Mouse (Mus musculus): ENCODE measurements around the gene Baiap2l1. TPM values are rescaled to one million over a fixed set of nuclear protein-coding genes. Genes with fewer than 3 reads are reported as not detected.

Gene Baiap2l1
- polyA plus RNA-seq, 1 experiment, result 0.38 TPM

DNA sequence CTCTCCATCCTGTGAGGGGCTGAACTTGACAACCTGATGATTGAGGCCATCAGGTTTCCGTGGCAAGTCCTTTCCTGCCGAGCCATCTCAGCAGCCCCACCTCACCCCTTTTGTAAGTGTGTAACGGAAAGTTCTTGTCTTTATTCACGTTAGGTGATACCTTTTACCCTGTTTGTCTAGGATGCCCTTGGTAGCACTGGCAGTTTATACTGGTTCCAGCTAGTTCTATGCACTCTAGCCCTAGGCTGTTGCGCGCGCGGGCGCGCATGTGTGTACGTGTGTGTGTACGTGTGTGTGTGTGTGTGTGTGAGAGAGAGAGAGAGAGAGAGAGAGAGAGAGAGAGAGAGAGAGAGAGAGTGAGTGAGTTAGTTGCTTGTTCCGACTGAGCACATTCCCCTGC, 94.4 kb downstream of the Baiap2l1 start:
- TF ChIP-seq POLR2A (IDR thresholded peaks at IDR 0.05; ENCODE audit: extremely low read depth, insufficient read depth, low read length) (no peak), CTCF (IDR thresholded peaks at IDR 0.05; ENCODE audit: extremely low read depth, insufficient read depth, low read length) (no peak)
- peaks cover 17% of the 10 kb centered on the region for H3K4me1 ChIP-seq (ENCODE audit: control insufficient read depth, insufficient read depth, low read length)

DNA sequence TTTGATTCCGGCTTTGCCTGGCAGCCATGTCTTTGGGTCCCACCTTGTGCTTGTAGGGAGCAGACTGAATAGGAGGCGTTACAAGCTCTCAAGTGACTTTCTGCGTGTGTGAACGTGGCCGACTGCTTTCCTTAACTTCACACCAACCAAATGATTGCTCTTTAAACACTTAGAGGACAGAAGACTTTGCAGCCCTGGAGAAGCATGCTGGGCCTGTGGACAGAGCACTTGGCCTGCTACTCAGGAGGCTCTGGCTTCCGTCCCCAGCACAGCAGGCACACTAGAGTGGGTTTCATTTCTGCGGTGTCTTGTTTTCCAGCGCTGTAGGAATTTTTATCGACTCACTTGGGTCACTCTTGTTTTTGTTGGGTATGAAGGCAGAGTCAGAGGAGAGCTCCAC, 94.8 kb downstream of the Baiap2l1 start:
- H3K4me1 ChIP-seq (ENCODE audit: control insufficient read depth, insufficient read depth, low read length), result peaks cover 20% of the 10 kb centered on the region
- no peak for TF ChIP-seq CTCF (IDR thresholded peaks at IDR 0.05; ENCODE audit: extremely low read depth, insufficient read depth, low read length)
- no peak for TF ChIP-seq POLR2A (IDR thresholded peaks at IDR 0.05; ENCODE audit: extremely low read depth, insufficient read depth, low read length)
- H3K4me3 ChIP-seq (ENCODE audit: insufficient read depth, low read length), result no peak overlapping the region
- H3K27ac ChIP-seq (ENCODE audit: insufficient read depth, low read length), result no peak overlapping the region

More for the DNA sequence above, 94.4 kb downstream of the Baiap2l1 start:
- Histone ChIP-seq H3K27ac (ENCODE audit: insufficient read depth, low read length) (no peak overlapping the region), H3K4me3 (ENCODE audit: insufficient read depth, low read length) (no peak overlapping the region)

DNA sequence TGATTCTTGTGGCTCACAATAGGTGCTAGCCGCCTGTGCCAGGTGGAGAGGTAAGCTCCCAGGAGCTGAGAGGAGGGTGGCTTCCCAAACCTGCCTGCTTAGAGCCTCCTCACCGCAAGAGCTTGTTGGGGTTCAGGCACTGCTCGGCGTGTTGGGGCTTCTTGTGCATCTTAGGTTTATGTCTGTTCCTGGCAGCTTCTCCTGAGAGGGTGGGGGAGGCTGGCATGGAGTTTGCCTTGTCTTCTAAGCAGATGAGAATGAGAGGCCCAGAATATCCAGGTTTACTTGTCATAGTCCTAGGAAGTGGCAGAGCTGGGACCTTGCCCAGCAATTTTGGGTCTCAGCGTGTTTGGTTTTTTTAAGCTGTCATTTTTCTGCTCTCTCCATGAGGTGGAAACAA, 96.1 kb downstream of the Baiap2l1 start:
- no peak overlapping the region for H3K27ac ChIP-seq (ENCODE audit: insufficient read depth, low read length)
- peaks cover 23% of the 10 kb centered on the region for H3K4me1 ChIP-seq (ENCODE audit: control insufficient read depth, insufficient read depth, low read length)
- TF ChIP-seq POLR2A (IDR thresholded peaks at IDR 0.05; ENCODE audit: extremely low read depth, insufficient read depth, low read length) (no peak), CTCF (IDR thresholded peaks at IDR 0.05; ENCODE audit: extremely low read depth, insufficient read depth, low read length) (no peak)
- no peak overlapping the region for H3K4me3 ChIP-seq (ENCODE audit: insufficient read depth, low read length)

DNA sequence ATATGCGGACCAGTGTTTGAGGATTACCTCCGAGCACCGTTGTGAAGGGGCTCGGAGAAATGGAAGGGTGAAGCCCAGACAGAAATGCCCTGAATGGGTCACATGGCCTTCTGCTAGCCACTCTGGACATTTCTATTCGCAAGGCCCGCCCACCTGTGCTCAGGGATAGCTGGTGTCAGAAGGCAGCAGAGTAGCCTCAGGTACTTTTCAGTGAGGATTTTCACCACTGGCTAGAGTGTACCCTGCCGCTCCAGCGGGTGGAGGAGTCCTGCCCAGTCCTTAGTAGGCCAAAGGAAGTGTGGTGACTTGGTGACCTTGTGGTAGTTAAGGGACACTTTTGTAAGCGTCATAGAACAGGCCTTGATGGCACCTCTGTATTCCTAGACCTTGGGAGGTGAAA, 96.6 kb downstream of the Baiap2l1 start:
- TF ChIP-seq POLR2A (IDR thresholded peaks at IDR 0.05; ENCODE audit: extremely low read depth, insufficient read depth, low read length) (no peak), CTCF (IDR thresholded peaks at IDR 0.05; ENCODE audit: extremely low read depth, insufficient read depth, low read length) (no peak)
- no peak overlapping the region for H3K27ac ChIP-seq (ENCODE audit: insufficient read depth, low read length)
- H3K4me1 ChIP-seq (ENCODE audit: control insufficient read depth, insufficient read depth, low read length), result peaks cover 23% of the 10 kb centered on the region
- H3K4me3 ChIP-seq (ENCODE audit: insufficient read depth, low read length), result no peak overlapping the region

DNA sequence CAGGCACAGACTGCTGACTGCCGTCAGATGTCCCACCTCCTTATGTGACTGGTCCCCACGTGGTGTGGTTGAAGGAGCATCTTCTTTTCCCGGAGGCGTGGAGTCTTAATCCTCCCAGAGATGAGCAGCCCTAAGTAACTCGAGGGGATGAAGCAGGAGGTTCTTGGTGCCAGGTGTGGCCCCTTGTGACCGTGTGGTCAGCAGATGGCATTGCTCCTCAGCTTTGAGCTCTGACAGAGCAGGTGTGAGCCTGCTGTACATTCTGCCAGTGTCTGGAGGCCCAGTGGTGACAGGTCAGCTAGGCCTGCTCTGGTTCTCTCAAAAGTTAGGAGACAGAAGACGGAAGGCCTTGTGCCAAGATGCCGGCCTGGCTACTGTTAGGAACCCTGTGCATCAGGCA, 97.4 kb downstream of the Baiap2l1 start:
- H3K4me1 ChIP-seq (ENCODE audit: control insufficient read depth, insufficient read depth, low read length), result peaks cover 23% of the 10 kb centered on the region
- no peak overlapping the region for H3K27ac ChIP-seq (ENCODE audit: insufficient read depth, low read length)
- no peak overlapping the region for H3K4me3 ChIP-seq (ENCODE audit: insufficient read depth, low read length)
- TF ChIP-seq CTCF (IDR thresholded peaks at IDR 0.05; ENCODE audit: extremely low read depth, insufficient read depth, low read length) (no peak), POLR2A (IDR thresholded peaks at IDR 0.05; ENCODE audit: extremely low read depth, insufficient read depth, low read length) (no peak)

DNA sequence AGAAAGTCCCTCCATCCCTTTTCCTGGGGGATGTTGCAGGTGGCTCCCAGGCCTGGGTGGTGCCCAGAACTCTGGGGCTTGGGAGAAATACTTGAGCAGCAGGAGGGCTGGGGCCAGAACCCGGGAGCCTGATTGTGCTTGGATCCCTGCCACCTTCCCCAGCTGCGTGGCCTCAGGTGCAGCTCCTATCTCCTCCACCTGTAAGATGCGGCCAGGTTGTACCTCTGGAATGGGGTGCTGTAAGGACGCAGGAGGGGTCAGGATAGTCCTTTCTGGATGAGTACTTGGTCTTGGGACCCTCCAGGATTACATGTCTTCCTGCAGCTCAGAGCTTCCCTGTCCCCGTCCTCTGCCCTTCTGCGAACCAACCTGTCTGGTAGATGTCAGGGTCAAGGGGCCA, 98.7 kb downstream of the Baiap2l1 start:
- TF ChIP-seq POLR2A (IDR thresholded peaks at IDR 0.05; ENCODE audit: extremely low read depth, insufficient read depth, low read length) (no peak), CTCF (IDR thresholded peaks at IDR 0.05; ENCODE audit: extremely low read depth, insufficient read depth, low read length) (no peak)
- peaks cover 23% of the 10 kb centered on the region for H3K4me1 ChIP-seq (ENCODE audit: control insufficient read depth, insufficient read depth, low read length)
- no peak overlapping the region for H3K27ac ChIP-seq (ENCODE audit: insufficient read depth, low read length)
- H3K4me3 ChIP-seq (ENCODE audit: insufficient read depth, low read length), result peak overlapping the region; percentile 97; the same call in 1 of the 2 replicates

DNA sequence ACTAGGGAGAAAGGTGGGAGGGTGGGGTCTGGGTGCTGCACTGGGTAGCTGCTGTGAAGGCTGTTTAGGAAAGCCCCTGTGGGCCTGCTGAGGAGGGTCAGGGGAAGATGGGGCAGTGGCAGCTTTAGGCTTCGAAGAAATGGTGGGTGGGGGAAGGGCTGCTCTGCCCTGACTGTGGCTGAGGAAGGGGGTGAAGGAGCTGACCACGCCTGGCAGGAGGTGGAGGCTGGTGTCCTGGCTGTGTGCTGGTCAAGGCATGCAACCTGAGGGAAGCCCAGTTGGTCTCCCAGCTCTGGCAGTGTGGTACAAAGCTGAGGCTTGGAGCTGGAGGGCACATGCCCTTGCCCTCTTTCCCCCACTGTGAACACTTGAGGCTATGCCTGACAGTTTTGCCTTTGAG, 99.2 kb downstream of the Baiap2l1 start:
- H3K4me1 ChIP-seq (ENCODE audit: control insufficient read depth, insufficient read depth, low read length), result peaks cover 23% of the 10 kb centered on the region
- H3K4me3 ChIP-seq (ENCODE audit: insufficient read depth, low read length), result peak overlapping the region; percentile 97
- H3K27ac ChIP-seq (ENCODE audit: insufficient read depth, low read length), result no peak overlapping the region
- TF ChIP-seq POLR2A (IDR thresholded peaks at IDR 0.05; ENCODE audit: extremely low read depth, insufficient read depth, low read length) (no peak), CTCF (IDR thresholded peaks at IDR 0.05; ENCODE audit: extremely low read depth, insufficient read depth, low read length) (no peak)

DNA sequence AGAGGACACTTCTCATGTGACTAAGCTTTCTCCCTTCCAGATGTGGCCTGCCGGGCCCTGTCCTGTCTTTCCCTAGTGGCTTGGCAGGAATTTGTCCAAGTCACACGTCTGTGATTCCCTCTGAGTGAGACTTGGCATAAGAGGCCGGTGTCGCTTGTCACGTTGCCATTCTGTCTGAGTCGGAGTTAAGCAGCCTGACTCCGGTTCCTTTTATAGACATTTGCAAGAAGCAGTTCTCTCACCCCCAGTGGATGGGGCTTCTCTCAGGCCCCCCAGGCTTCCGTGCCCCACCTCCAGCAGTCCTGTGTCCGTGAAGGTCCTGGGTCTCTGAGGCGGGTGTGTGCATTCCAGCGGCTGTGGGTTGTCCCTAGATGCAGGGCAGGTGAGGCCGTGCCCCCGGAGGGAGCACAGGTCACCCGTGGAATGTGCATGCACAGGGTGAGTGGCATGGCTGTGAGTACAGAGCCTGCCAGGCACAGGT, 99.7 kb downstream of the Baiap2l1 start:
- Histone ChIP-seq H3K4me3 (ENCODE audit: insufficient read depth, low read length) (peak overlapping the region; percentile 97), H3K4me1 (ENCODE audit: control insufficient read depth, insufficient read depth, low read length) (peaks cover 23% of the 10 kb centered on the region), H3K27ac (ENCODE audit: insufficient read depth, low read length) (no peak overlapping the region)
- TF ChIP-seq POLR2A (IDR thresholded peaks at IDR 0.05; ENCODE audit: extremely low read depth, insufficient read depth, low read length) (no peak), CTCF (IDR thresholded peaks at IDR 0.05; ENCODE audit: extremely low read depth, insufficient read depth, low read length) (no peak)

DNA sequence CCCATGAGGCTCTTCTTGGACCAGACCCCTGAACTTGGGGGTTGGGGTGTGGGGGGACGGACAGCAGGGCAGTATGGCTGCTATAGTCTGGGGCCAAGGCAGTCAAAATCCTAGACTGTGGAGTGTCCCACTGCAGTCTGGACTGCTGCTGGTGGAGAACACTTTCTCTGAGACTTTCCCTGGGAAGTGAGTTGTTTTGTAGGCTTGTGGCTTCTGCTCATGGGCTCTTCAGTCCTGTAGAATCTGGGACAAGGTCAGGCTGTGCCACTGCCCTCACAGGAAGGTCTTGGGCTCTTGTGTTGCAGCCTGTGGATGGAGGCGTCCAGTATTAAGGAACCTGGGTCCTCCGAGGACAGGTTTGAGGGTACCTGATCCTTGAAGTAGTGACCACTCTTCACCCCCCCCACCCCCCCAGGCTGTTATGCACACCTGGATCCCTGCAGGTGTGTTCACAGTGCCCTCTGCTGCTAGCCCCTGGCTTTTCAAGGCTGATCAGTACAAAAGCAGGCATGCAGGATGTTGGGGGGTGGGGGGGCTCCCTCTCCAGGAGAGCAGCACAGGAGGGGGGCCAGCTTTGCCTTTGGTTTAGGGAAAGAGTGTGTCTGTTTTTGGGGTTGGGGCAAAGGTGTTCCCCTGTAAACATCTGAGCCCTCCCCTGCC, 100.3 kb downstream of the Baiap2l1 start:
- peaks cover 21% of the 10 kb centered on the region for H3K4me1 ChIP-seq (ENCODE audit: control insufficient read depth, insufficient read depth, low read length)
- TF ChIP-seq POLR2A (IDR thresholded peaks at IDR 0.05; ENCODE audit: extremely low read depth, insufficient read depth, low read length), result no peak
- no peak for TF ChIP-seq CTCF (IDR thresholded peaks at IDR 0.05; ENCODE audit: extremely low read depth, insufficient read depth, low read length)
- peak overlapping the region; percentile 97; the same call in 1 of the 2 replicates for H3K4me3 ChIP-seq (ENCODE audit: insufficient read depth, low read length)
- H3K27ac ChIP-seq (ENCODE audit: insufficient read depth, low read length), result no peak overlapping the region

DNA sequence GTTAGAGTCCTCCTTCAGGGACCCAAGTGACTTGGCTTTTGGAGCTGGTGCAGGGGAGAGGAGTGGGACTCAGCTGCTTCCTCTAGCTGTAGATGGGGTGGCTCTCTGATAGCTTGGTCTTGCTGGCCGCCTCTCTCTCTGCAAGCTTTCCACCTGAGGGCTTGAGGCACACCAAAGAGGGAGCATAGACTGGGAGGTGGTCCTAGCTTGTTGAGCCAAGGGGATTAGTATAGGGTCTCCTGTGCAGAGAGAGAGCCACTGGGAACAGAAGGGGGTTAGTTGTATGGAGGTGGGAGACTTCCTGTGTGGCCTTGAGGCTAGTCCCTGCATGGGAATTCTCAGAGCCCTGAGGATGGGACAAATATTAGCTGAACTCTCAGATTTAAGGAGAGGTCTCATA, 101.0 kb downstream of the Baiap2l1 start:
- peak overlapping the region; percentile 97 for H3K4me3 ChIP-seq (ENCODE audit: insufficient read depth, low read length)
- H3K4me1 ChIP-seq (ENCODE audit: control insufficient read depth, insufficient read depth, low read length), result peaks cover 20% of the 10 kb centered on the region
- H3K27ac ChIP-seq (ENCODE audit: insufficient read depth, low read length), result no peak overlapping the region
- no peak for TF ChIP-seq CTCF (IDR thresholded peaks at IDR 0.05; ENCODE audit: extremely low read depth, insufficient read depth, low read length)
- TF ChIP-seq POLR2A (IDR thresholded peaks at IDR 0.05; ENCODE audit: extremely low read depth, insufficient read depth, low read length), result no peak
